Mouse (Mus musculus) kidney, embryonic 15.5 days (tissue): ENCODE results near the gene Pgap3. TPM values are rescaled to one million over a fixed set of nuclear protein-coding genes. Genes with fewer than 3 reads are reported as not detected.

Experiments used
- ATAC-seq: fragments of 200-750 bp; cut with Nextera tagmentation; replicated peaks from 2 replicates; pipeline ENCODE4 v1.8.0; 2017; ENCODE audit warnings: moderate TSS enrichment; ENCODE audit not compliant: low FRiP score
- H3K27ac ChIP-seq: fragments of 300-500 bp; sonication (generic); 2 replicates; pipeline ENCODE4 v1.5.1; 2015; ENCODE audit warnings: mild to moderate bottlenecking, inconsistent platforms
- H3K27me3 ChIP-seq: fragments of 300-500 bp; sonication (generic); 2 replicates; pipeline ENCODE4 v1.6.1; 2015; ENCODE audit warnings: inconsistent platforms
- H3K36me3 ChIP-seq: fragments of 300-500 bp; sonication (generic); 2 replicates; pipeline ENCODE4 v1.6.1; 2015; ENCODE audit warnings: inconsistent platforms
- H3K4me1 ChIP-seq: fragments of 300-500 bp; sonication (generic); 2 replicates; pipeline ENCODE4 v1.6.1; 2015; ENCODE audit warnings: inconsistent platforms
- H3K4me2 ChIP-seq: fragments of 300-500 bp; sonication (generic); 2 replicates; pipeline ENCODE4 v1.6.1; 2015; ENCODE audit warnings: moderate library complexity, mild to moderate bottlenecking, inconsistent platforms
- H3K4me3 ChIP-seq: fragments of 300-500 bp; sonication (generic); replicated peaks from 2 replicates; pipeline ENCODE4 v1.5.1; 2015; ENCODE audit warnings: mild to moderate bottlenecking, inconsistent platforms
- H3K9ac ChIP-seq: fragments of 300-500 bp; sonication (generic); 2 replicates; pipeline ENCODE4 v1.6.1; 2015; ENCODE audit warnings: mild to moderate bottlenecking, inconsistent platforms
- H3K9me3 ChIP-seq: fragments of 300-500 bp; sonication (generic); replicated peaks from 2 replicates; pipeline ENCODE4 v1.6.1; 2016; ENCODE audit warnings: inconsistent platforms
- WGBS: fragments of 180-500 bp; shearing (Covaris S2); methylation state at CpG from one replicate; pipeline ENCODE4 v1.1.7; 2015; ENCODE audit warnings: mixed read lengths; 5-methylcytosine and 5-hydroxymethylcytosine counted together
- polyA plus RNA-seq: library from polyadenylated mRNA; unstranded; fragments of >200 nt; fragmentation: Nextera tagmentation; extraction: Ambion mirVana; gene quantifications from 2 replicates; pipeline ENCODE4 v1.2.1, GENCODE M21; 2015

Gene Pgap3
- polyA plus RNA-seq, result 16.9 and 17.5 TPM in 2 replicates

- H3K4me2 ChIP-seq, result peak within 1 kb of the TSS; percentile 87
- 0 out of 2 replicates have a peak, but pooled peaks cover 6% of the 10 kb centered on the region for H3K36me3 ChIP-seq
- peaks cover 20% of the 10 kb centered on the region for H3K4me1 ChIP-seq
- H3K4me3 ChIP-seq, result peak within 1 kb of the TSS; percentile 81
- peak within 1 kb of the TSS; percentile 100 for H3K27ac ChIP-seq
- peak within 1 kb of the TSS; percentile 73 for H3K9ac ChIP-seq
- H3K27me3 ChIP-seq, result no peaks in the 10 kb centered on the region
- no peaks in the 10 kb centered on the region for H3K9me3 ChIP-seq
- peak; percentile 91 for ATAC-seq
- WGBS, result under 1% methylated on average over 40 of the region's 40 CpGs
These were observed at the start of gene Pgap3 for GRCm38 (mm10) chr11:98400161-98400726. Gene Pgap3, minus strand, starts transcription at chr11:98400490.

- Histone ChIP-seq H3K27me3 (peaks cover 29% of the 10 kb centered on the region), H3K9ac (no peak overlapping the region), H3K4me3 (peak overlapping the region; percentile 47), H3K9me3 (no peaks in the 10 kb centered on the region), H3K27ac (peak overlapping the region; percentile 83; the same call in 1 of the 2 replicates), H3K4me2 (peak overlapping the region; percentile 61), H3K4me1 (peaks cover 52% of the 10 kb centered on the region), H3K36me3 (peaks cover 32% of the 10 kb centered on the region)
- ATAC-seq, result no peak
- 69% methylated on average over 3 of the region's 3 CpGs for WGBS
These were observed 49.1 kb upstream of the Pgap3 start for GRCm38 (mm10) chr11:98449419-98449818.

GRCm38 (mm10) chr11:98448191-98448790 lies 48.0 kb upstream of the Pgap3 start:
- peak overlapping the region; percentile 61 for H3K4me2 ChIP-seq
- peak overlapping the region; percentile 96 for H3K27ac ChIP-seq
- ATAC-seq, result peak; percentile 43; the same call in 1 of the 2 replicates
- no peaks in the 10 kb centered on the region for H3K9me3 ChIP-seq
- H3K4me1 ChIP-seq, result peaks cover 52% of the 10 kb centered on the region
- H3K4me3 ChIP-seq, result peak overlapping the region; percentile 47
- peaks cover 29% of the 10 kb centered on the region for H3K27me3 ChIP-seq
- peaks cover 20% of the 10 kb centered on the region for H3K36me3 ChIP-seq
- H3K9ac ChIP-seq, result peak overlapping the region; percentile 35
- WGBS, result 35% methylated on average over 13 of the region's 13 CpGs

- Histone ChIP-seq H3K4me1 (peaks cover 52% of the 10 kb centered on the region), H3K27me3 (peaks cover 29% of the 10 kb centered on the region), H3K4me3 (peak overlapping the region; percentile 47), H3K9ac (peak overlapping the region; percentile 35), H3K36me3 (peaks cover 12% of the 10 kb centered on the region), H3K27ac (peak overlapping the region; percentile 96), H3K4me2 (peak overlapping the region; percentile 50), H3K9me3 (no peaks in the 10 kb centered on the region)
- 17% methylated on average over 7 of the region's 7 CpGs for WGBS
- ATAC-seq, result no peak
These were observed 47.2 kb upstream of the Pgap3 start for GRCm38 (mm10) chr11:98447475-98447834.

GRCm38 (mm10) chr11:98446562-98447474 lies 46.5 kb upstream of the Pgap3 start:
- Histone ChIP-seq H3K4me2 (peak overlapping the region; percentile 50), H3K4me3 (peak overlapping the region; percentile 47), H3K27ac (peak overlapping the region; percentile 96), H3K9ac (peak overlapping the region; percentile 35), H3K9me3 (no peaks in the 10 kb centered on the region), H3K27me3 (peaks cover 29% of the 10 kb centered on the region), H3K4me1 (peaks cover 52% of the 10 kb centered on the region), H3K36me3 (peaks cover 6% of the 10 kb centered on the region; the same call in 1 of the 2 replicates)
- peak; percentile 74 for ATAC-seq
- 3% methylated on average over 33 of the region's 33 CpGs for WGBS

- H3K9ac ChIP-seq, result peak within 1 kb of the TSS; percentile 35
- WGBS, result 3% methylated on average over 5 of the region's 5 CpGs
These were observed 45.9 kb upstream of the Pgap3 start, which contains the start of gene Grb7 for GRCm38 (mm10) chr11:98446213-98446561. Gene Grb7, plus strand, starts transcription at chr11:98446394.

GRCm38 (mm10) chr11:98445679-98446078 lies 45.4 kb upstream of the Pgap3 start:
- Histone ChIP-seq H3K4me1 (peaks cover 50% of the 10 kb centered on the region), H3K27me3 (peaks cover 29% of the 10 kb centered on the region), H3K4me3 (no peak overlapping the region), H3K9me3 (no peaks in the 10 kb centered on the region), H3K9ac (no peak overlapping the region), H3K36me3 (no peaks in the 10 kb centered on the region), H3K4me2 (peak overlapping the region; percentile 50), H3K27ac (peak overlapping the region; percentile 96)
- ATAC-seq, result no peak
- WGBS, result 39% methylated on average over 4 of the region's 4 CpGs

More at GRCm38 (mm10) chr11:98446213-98446561, 45.9 kb upstream of the Pgap3 start, which contains the start of gene Grb7:
- Histone ChIP-seq H3K4me2 (peak within 1 kb of the TSS; percentile 50), H3K4me3 (peak within 1 kb of the TSS; percentile 47), H3K27ac (peak within 1 kb of the TSS; percentile 96), H3K27me3 (peaks cover 29% of the 10 kb centered on the region), H3K9me3 (no peaks in the 10 kb centered on the region), H3K36me3 (peaks cover 3% of the 10 kb centered on the region; the same call in 1 of the 2 replicates), H3K4me1 (peaks cover 52% of the 10 kb centered on the region)
- peak; percentile 44 for ATAC-seq

- Histone ChIP-seq H3K27me3 (peaks cover 29% of the 10 kb centered on the region), H3K4me1 (peaks cover 46% of the 10 kb centered on the region), H3K9ac (no peak overlapping the region), H3K4me3 (no peak overlapping the region), H3K9me3 (no peaks in the 10 kb centered on the region), H3K36me3 (no peaks in the 10 kb centered on the region), H3K4me2 (peak overlapping the region; percentile 50; the same call in 1 of the 2 replicates), H3K27ac (peak overlapping the region; percentile 96)
- WGBS, result 45% methylated on average over 1 of the region's 1 CpGs
- ATAC-seq, result no peak
These were observed 44.9 kb upstream of the Pgap3 start for GRCm38 (mm10) chr11:98445238-98445637.

- 89% methylated on average over 1 of the region's 1 CpGs for WGBS
- Histone ChIP-seq H3K27me3 (peaks cover 27% of the 10 kb centered on the region), H3K9ac (no peak overlapping the region), H3K4me3 (no peak overlapping the region), H3K9me3 (no peaks in the 10 kb centered on the region), H3K36me3 (no peaks in the 10 kb centered on the region), H3K27ac (no peak overlapping the region), H3K4me1 (peaks cover 31% of the 10 kb centered on the region), H3K4me2 (no peak overlapping the region)
- no peak for ATAC-seq
These were observed 43.4 kb upstream of the Pgap3 start for GRCm38 (mm10) chr11:98443688-98444087.

GRCm38 (mm10) chr11:98438331-98439158 lies 38.3 kb upstream of the Pgap3 start, which contains the start of gene Mien1:
Gene Mien1, minus strand, starts transcription at chr11:98438991.
- Histone ChIP-seq H3K9ac (peak within 1 kb of the TSS; percentile 50), H3K27ac (peak within 1 kb of the TSS; percentile 48), H3K27me3 (no peaks in the 10 kb centered on the region), H3K4me2 (peak within 1 kb of the TSS; percentile 78), H3K4me1 (peaks cover 9% of the 10 kb centered on the region), H3K36me3 (peaks cover 40% of the 10 kb centered on the region), H3K9me3 (no peaks in the 10 kb centered on the region), H3K4me3 (peak within 1 kb of the TSS; percentile 65)
- ATAC-seq, result peak; percentile 87
- WGBS, result 2% methylated on average over 43 of the region's 43 CpGs

- Histone ChIP-seq H3K27me3 (no peaks in the 10 kb centered on the region), H3K9me3 (no peaks in the 10 kb centered on the region), H3K4me3 (peak overlapping the region; percentile 65; the same call in 1 of the 2 replicates), H3K27ac (0 out of 2 replicates have a peak overlapping the region, but pooled peaks have one; percentile 48), H3K9ac (no peak overlapping the region), H3K36me3 (peaks cover 51% of the 10 kb centered on the region), H3K4me1 (peaks cover 9% of the 10 kb centered on the region), H3K4me2 (peak overlapping the region; percentile 78; the same call in 1 of the 2 replicates)
- ATAC-seq, result no peak
- WGBS, result 77% methylated on average over 6 of the region's 6 CpGs
These were observed 37.2 kb upstream of the Pgap3 start for GRCm38 (mm10) chr11:98437441-98437840.
